Mouse (Mus musculus): ENCODE measurements around the gene Opn3. TPM values are rescaled to one million over a fixed set of nuclear protein-coding genes. Genes with fewer than 3 reads are reported as not detected.

The Opn3 gene
- total and polyA plus RNA-seq, 3 experiments = 0.50 to 2.2 TPM; not detected in 1

DNA sequence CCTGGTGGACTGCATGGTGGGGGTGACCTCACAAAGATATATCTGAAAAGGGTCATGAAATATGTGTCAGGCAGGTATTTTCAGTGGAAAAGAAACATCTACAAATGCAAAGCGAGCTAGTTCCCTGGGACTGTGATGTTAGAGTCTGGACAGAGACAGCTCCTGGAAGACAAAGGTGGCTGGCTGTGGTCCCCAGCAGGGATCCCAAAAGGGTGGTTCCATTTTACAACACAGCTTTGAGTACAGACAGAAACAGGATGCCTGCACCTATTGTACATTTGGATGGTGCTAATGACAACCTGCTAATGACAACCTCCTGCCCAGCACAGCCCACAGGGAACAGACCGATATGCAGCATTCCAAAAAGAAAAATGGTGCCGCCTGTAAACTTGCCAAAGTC lies 23.1 kb downstream of the Opn3 start:
- H3K4me1 ChIP-seq (ENCODE audit: control insufficient read depth in 1 of 2, insufficient read depth in 2 of 2, low read length in 2 of 2) = no peaks in the 10 kb centered on the region
- no peaks in the 10 kb centered on the region for H3K36me3 ChIP-seq (ENCODE audit: control insufficient read depth in 1 of 2, insufficient read depth in 2 of 2, low read length in 2 of 2)
- DNase-seq (ENCODE audit: low read depth, low spot score) = no peak
- H3K9ac ChIP-seq (ENCODE audit: control insufficient read depth, low read depth, low read length, poor library complexity, severe bottlenecking) = no peak overlapping the region
- no peaks in the 10 kb centered on the region for H3K27me3 ChIP-seq (ENCODE audit: control insufficient read depth in 1 of 2, insufficient read depth in 2 of 2, low read length in 2 of 2)
- TF ChIP-seq MEF2A (IDR thresholded peaks at IDR 0.05; ENCODE audit: extremely low read depth, insufficient replicate concordance, low read depth, low read length, poor library complexity, severe bottlenecking) = no peak
- TF ChIP-seq MAZ (IDR thresholded peaks at IDR 0.05; ENCODE audit: low read depth, low read length) = no peak
- TF ChIP-seq MAFK (IDR thresholded peaks at IDR 0.05; ENCODE audit: borderline replicate concordance, low read depth, low read length) = no peak
- TF ChIP-seq JUND (IDR thresholded peaks at IDR 0.05; ENCODE audit: low read depth, low read length) = no peak
- no peak for TF ChIP-seq USF1 (IDR thresholded peaks at IDR 0.05; ENCODE audit: low read depth, low read length)
- no peak for TF ChIP-seq UBTF (IDR thresholded peaks at IDR 0.05; ENCODE audit: borderline replicate concordance, insufficient read depth, low read depth, low read length)
- TF ChIP-seq NRF1 (IDR thresholded peaks at IDR 0.05; ENCODE audit: insufficient read depth, low read depth, low read length, poor library complexity, severe bottlenecking) = no peak
- TF ChIP-seq ZNF384 (IDR thresholded peaks at IDR 0.05; ENCODE audit: low read depth, low read length) = no peak
- no peak for TF ChIP-seq BHLHE40 (IDR thresholded peaks at IDR 0.05; ENCODE audit: borderline replicate concordance, low read depth, low read length)
- no peak for TF ChIP-seq POLR2A (IDR thresholded peaks at IDR 0.05; ENCODE audit: control insufficient read depth in 1 of 2, insufficient read depth in 1 of 2, low read depth in 1 of 2, low read length in 2 of 2, poor library complexity in 1 of 2)
- no peaks in the 10 kb centered on the region for H3K79me2 ChIP-seq (ENCODE audit: control insufficient read depth, insufficient read depth, low read length, poor library complexity)
- H3K9me3 ChIP-seq (replicated peaks; ENCODE audit: insufficient read depth, low read length) = no peaks in the 10 kb centered on the region
- H3K4me3 ChIP-seq (ENCODE audit: control insufficient read depth in 1 of 2, insufficient read depth in 1 of 2, low read depth in 2 of 2, low read length in 2 of 2) = no peak overlapping the region
- H3K27ac ChIP-seq (ENCODE audit: control insufficient read depth, low read depth, low read length) = no peak overlapping the region

DNA sequence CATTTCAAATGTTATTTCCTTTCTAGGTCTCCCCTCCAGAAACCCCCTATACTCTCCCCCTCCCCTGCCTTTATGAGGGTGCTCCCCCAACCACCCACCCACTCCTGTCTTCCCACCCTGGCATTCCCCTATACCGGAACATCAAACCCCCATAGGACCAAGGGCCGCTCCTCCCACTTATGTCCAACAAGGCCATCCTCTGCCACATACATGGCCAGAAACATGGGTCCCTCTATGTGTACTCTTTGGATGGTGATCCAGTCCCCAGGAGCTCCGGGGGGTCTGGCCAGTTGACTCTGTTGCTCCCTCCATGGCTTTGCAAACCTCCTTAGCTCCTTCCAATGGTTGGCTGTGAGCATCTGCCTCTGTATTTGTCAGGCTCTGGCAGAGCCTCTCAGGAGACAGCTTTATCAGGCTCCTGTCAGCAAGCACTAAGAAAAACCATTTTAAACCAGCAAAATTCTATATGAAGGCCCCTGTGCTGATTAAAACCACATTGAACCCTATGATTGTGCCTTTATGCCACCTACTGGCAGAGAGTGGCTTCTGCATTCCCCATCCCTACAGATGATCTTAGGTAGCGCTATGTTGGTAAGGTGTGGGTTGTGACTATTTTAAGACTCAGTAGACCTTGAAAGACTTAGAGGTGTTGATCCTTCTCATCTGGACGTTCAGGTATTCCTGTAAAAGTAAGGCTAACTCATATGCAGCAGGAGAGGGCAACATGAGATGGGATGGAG lies 23.7 kb downstream of the Opn3 start:
- Histone ChIP-seq H3K27ac (ENCODE audit: control insufficient read depth, low read depth, low read length) (no peak overlapping the region), H3K79me2 (ENCODE audit: control insufficient read depth, insufficient read depth, low read length, poor library complexity) (no peaks in the 10 kb centered on the region), H3K9me3 (replicated peaks; ENCODE audit: insufficient read depth, low read length) (no peaks in the 10 kb centered on the region), H3K9ac (ENCODE audit: control insufficient read depth, low read depth, low read length, poor library complexity, severe bottlenecking) (no peak overlapping the region), H3K4me3 (ENCODE audit: control insufficient read depth in 1 of 2, insufficient read depth in 1 of 2, low read depth in 2 of 2, low read length in 2 of 2) (no peak overlapping the region), H3K27me3 (ENCODE audit: control insufficient read depth in 1 of 2, insufficient read depth in 2 of 2, low read length in 2 of 2) (no peaks in the 10 kb centered on the region), H3K4me1 (ENCODE audit: control insufficient read depth in 1 of 2, insufficient read depth in 2 of 2, low read length in 2 of 2) (no peaks in the 10 kb centered on the region), H3K36me3 (ENCODE audit: control insufficient read depth in 1 of 2, insufficient read depth in 2 of 2, low read length in 2 of 2) (no peaks in the 10 kb centered on the region)
- peak; percentile 77 for DNase-seq (ENCODE audit: low read depth, low spot score)
- TF ChIP-seq RCOR1 (IDR thresholded peaks at IDR 0.05; ENCODE audit: low read depth, low read length) (no peak), RAD21 (IDR thresholded peaks at IDR 0.05; ENCODE audit: low read depth, low read length) (peak; percentile 92), CTCF (IDR thresholded peaks at IDR 0.05 in 2 of 3, conservative IDR thresholded peaks at IDR 0.05 in 1 of 3; ENCODE audit: control insufficient read depth in 1 of 3, insufficient read depth in 1 of 3, low read depth in 2 of 3, low read length in 3 of 3, poor library complexity in 1 of 3, severe bottlenecking in 1 of 3) (peak; percentile 64 to 91 (median 79)), MAZ (IDR thresholded peaks at IDR 0.05; ENCODE audit: low read depth, low read length) (no peak), SIN3A (IDR thresholded peaks at IDR 0.05; ENCODE audit: low read length) (0 out of 2 replicates have a peak, but pooled peaks have one; percentile 39), GATA1 (IDR thresholded peaks at IDR 0.05; ENCODE audit: low read depth, low read length) (0 out of 2 replicates have a peak, but pooled peaks have one; percentile 10), CHD1 (IDR thresholded peaks at IDR 0.05; ENCODE audit: low read depth, low read length) (no peak), EP300 (IDR thresholded peaks at IDR 0.05; ENCODE audit: low read depth in 1 of 2, low read length in 2 of 2) (no peak), MYC (IDR thresholded peaks at IDR 0.05; ENCODE audit: low read depth, low read length) (peak; percentile 52; the same call in 1 of the 2 replicates), ZNF384 (IDR thresholded peaks at IDR 0.05; ENCODE audit: low read depth, low read length) (no peak), SMC3 (IDR thresholded peaks at IDR 0.05; ENCODE audit: low read depth, low read length) (peak; percentile 94), ZC3H11A (IDR thresholded peaks at IDR 0.05; ENCODE audit: low read depth, low read length) (peak; percentile 87)
